Mouse (Mus musculus) kidney, adult 2 months (tissue): Measurements from ENCODE around the gene Gm49369. TPM values are rescaled to one million over a fixed set of nuclear protein-coding genes. Genes with fewer than 3 reads are reported as not detected.

ENCODE experiments used
- DNase-seq: peaks from one replicate; pipeline ENCODE4 v3.0.0; 2021
- H3K27ac ChIP-seq: fragments of 200-500 bp; 2 replicates; pipeline ENCODE4 v1.5.1; 2012; ENCODE audit warnings: low read depth, low read length, control low read depth, inconsistent platforms; ENCODE audit not compliant: insufficient read depth
- H3K27me3 ChIP-seq: fragments of 200-500 bp; replicated peaks from 2 replicates; pipeline ENCODE4 v1.6.1; 2012; ENCODE audit warnings: mild to moderate bottlenecking, moderate library complexity, low read length, inconsistent platforms; ENCODE audit not compliant: control insufficient read depth, insufficient read depth
- H3K36me3 ChIP-seq: fragments of 200-500 bp; 2 replicates; pipeline ENCODE4 v1.6.1; 2012; ENCODE audit warnings: mild to moderate bottlenecking, moderate library complexity, low read length, inconsistent platforms; ENCODE audit not compliant: control insufficient read depth, insufficient read depth
- H3K4me1 ChIP-seq: fragments of 200-500 bp; 2 replicates; pipeline ENCODE4 v1.6.1; 2011; ENCODE audit warnings: low read length; ENCODE audit not compliant: control insufficient read depth, insufficient read depth
- H3K4me3 ChIP-seq: fragments of 200-500 bp; 2 replicates; pipeline ENCODE4 v1.5.1; 2011; ENCODE audit warnings: mild to moderate bottlenecking, low read depth, low read length, control low read depth; ENCODE audit not compliant: insufficient read depth
- CTCF ChIP-seq: fragments of 200-500 bp; conservative IDR thresholded peaks from 2 replicates; pipeline ENCODE4 v1.5.1; 2011; ENCODE audit warnings: low read depth, mild to moderate bottlenecking, control low read depth, low read length, moderate library complexity, mixed read lengths; ENCODE audit not compliant: insufficient read depth, insufficient read length
- POLR2A ChIP-seq: fragments of 200-500 bp; IDR thresholded peaks from one replicate; pipeline ENCODE4 v1.6.1; 2011; ENCODE audit warnings: low read depth, low read length, control low read depth
- WGBS: fragments of 180-500 bp; shearing (Covaris S2); methylation state at CpG from one replicate; pipeline ENCODE4 v1.1.7; 2018; 5-methylcytosine and 5-hydroxymethylcytosine counted together
- polyA plus RNA-seq: library from polyadenylated mRNA; depleted of rRNA; stranded (reverse); fragments of >200 nt; gene quantifications from 2 replicates; pipeline ENCODE4 v1.2.3, GENCODE M21; 2012

Gene Gm49369
- polyA plus RNA-seq, 1 experiment = 0.36 TPM

GRCm38 (mm10) chr7:142371768-142372661 is 10.5 kb downstream of the Gm49369 start:
- 2% methylated on average over 64 of the region's 64 CpGs for WGBS
- Histone ChIP-seq H3K27ac (no peak overlapping the region), H3K4me3 (peak overlapping the region; percentile 57)

GRCm38 (mm10) chr7:142371398-142371767 is 11.1 kb downstream of the Gm49369 start:
- DNase-seq = peak; percentile 10
- H3K36me3 ChIP-seq = no peaks in the 10 kb centered on the region
- H3K4me1 ChIP-seq = 0 out of 2 replicates have a peak, but pooled peaks cover 9% of the 10 kb centered on the region
- H3K27me3 ChIP-seq = no peaks in the 10 kb centered on the region
- peak overlapping the region; percentile 57 for H3K4me3 ChIP-seq
- no peak for TF ChIP-seq CTCF
- no peak for TF ChIP-seq POLR2A
- H3K27ac ChIP-seq = no peak overlapping the region
- 42% methylated on average over 11 of the region's 11 CpGs for WGBS

More at GRCm38 (mm10) chr7:142371768-142372661, 10.5 kb downstream of the Gm49369 start:
- no peak for TF ChIP-seq CTCF
- no peak for TF ChIP-seq POLR2A
- Histone ChIP-seq H3K36me3 (no peaks in the 10 kb centered on the region), H3K4me1 (0 out of 2 replicates have a peak, but pooled peaks cover 9% of the 10 kb centered on the region), H3K27me3 (no peaks in the 10 kb centered on the region)
- DNase-seq = peak; percentile 46

- Histone ChIP-seq H3K27ac (no peak overlapping the region), H3K36me3 (no peaks in the 10 kb centered on the region), H3K27me3 (no peaks in the 10 kb centered on the region), H3K4me1 (0 out of 2 replicates have a peak, but pooled peaks cover 9% of the 10 kb centered on the region), H3K4me3 (peak overlapping the region; percentile 57; the same call in 1 of the 2 replicates)
- TF ChIP-seq POLR2A (no peak), CTCF (no peak)
- DNase-seq = no peak
- 88% methylated on average over 18 of the region's 18 CpGs for WGBS
Observed at GRCm38 (mm10) chr7:142370937-142371336, 11.5 kb downstream of the Gm49369 start.

GRCm38 (mm10) chr7:142369820-142370219 is 12.6 kb downstream of the Gm49369 start:
- peak; percentile 57 for DNase-seq
- 72% methylated on average over 6 of the region's 6 CpGs for WGBS
- no peaks in the 10 kb centered on the region for H3K27me3 ChIP-seq

GRCm38 (mm10) chr7:142368856-142369255 is 13.6 kb downstream of the Gm49369 start:
- Histone ChIP-seq H3K4me1 (0 out of 2 replicates have a peak, but pooled peaks cover 5% of the 10 kb centered on the region), H3K36me3 (no peaks in the 10 kb centered on the region), H3K27me3 (no peaks in the 10 kb centered on the region), H3K4me3 (no peak overlapping the region), H3K27ac (no peak overlapping the region)
- TF ChIP-seq POLR2A (no peak), CTCF (no peak)
- no peak for DNase-seq
- WGBS = 59% methylated on average over 2 of the region's 2 CpGs

More at GRCm38 (mm10) chr7:142369820-142370219, 12.6 kb downstream of the Gm49369 start:
- peak overlapping the region; percentile 2; the same call in 1 of the 2 replicates for H3K4me3 ChIP-seq
- 0 out of 2 replicates have a peak, but pooled peaks cover 9% of the 10 kb centered on the region for H3K4me1 ChIP-seq
- H3K27ac ChIP-seq = 0 out of 2 replicates have a peak overlapping the region, but pooled peaks have one; percentile 18
- no peak for TF ChIP-seq CTCF
- TF ChIP-seq POLR2A = no peak
- no peaks in the 10 kb centered on the region for H3K36me3 ChIP-seq

- no peak overlapping the region for H3K27ac ChIP-seq
- H3K27me3 ChIP-seq = no peaks in the 10 kb centered on the region
- no peaks in the 10 kb centered on the region for H3K36me3 ChIP-seq
- H3K4me3 ChIP-seq = no peak overlapping the region
- TF ChIP-seq POLR2A = no peak
- TF ChIP-seq CTCF = no peak
- DNase-seq = no peak
- no peaks in the 10 kb centered on the region for H3K4me1 ChIP-seq
- 61% methylated on average over 4 of the region's 4 CpGs for WGBS
Observed at GRCm38 (mm10) chr7:142363107-142363506, 19.4 kb downstream of the Gm49369 start.

- TF ChIP-seq CTCF = peak; percentile 53
- TF ChIP-seq POLR2A = no peak
- Histone ChIP-seq H3K27me3 (no peaks in the 10 kb centered on the region), H3K4me1 (no peaks in the 10 kb centered on the region), H3K36me3 (no peaks in the 10 kb centered on the region), H3K27ac (no peak overlapping the region), H3K4me3 (no peak overlapping the region)
- peak; percentile 22 for DNase-seq
Observed at GRCm38 (mm10) chr7:142360743-142361142, 21.7 kb downstream of the Gm49369 start.
